Mouse (Mus musculus): ENCODE measurements at regions not wholly inside any gene's neighbourhood (a gene's known extent, or its start where the extent isn't known, plus 50 kb on each side); places are given as distances from the start of the nearest gene placed in this dataset.

DNA sequence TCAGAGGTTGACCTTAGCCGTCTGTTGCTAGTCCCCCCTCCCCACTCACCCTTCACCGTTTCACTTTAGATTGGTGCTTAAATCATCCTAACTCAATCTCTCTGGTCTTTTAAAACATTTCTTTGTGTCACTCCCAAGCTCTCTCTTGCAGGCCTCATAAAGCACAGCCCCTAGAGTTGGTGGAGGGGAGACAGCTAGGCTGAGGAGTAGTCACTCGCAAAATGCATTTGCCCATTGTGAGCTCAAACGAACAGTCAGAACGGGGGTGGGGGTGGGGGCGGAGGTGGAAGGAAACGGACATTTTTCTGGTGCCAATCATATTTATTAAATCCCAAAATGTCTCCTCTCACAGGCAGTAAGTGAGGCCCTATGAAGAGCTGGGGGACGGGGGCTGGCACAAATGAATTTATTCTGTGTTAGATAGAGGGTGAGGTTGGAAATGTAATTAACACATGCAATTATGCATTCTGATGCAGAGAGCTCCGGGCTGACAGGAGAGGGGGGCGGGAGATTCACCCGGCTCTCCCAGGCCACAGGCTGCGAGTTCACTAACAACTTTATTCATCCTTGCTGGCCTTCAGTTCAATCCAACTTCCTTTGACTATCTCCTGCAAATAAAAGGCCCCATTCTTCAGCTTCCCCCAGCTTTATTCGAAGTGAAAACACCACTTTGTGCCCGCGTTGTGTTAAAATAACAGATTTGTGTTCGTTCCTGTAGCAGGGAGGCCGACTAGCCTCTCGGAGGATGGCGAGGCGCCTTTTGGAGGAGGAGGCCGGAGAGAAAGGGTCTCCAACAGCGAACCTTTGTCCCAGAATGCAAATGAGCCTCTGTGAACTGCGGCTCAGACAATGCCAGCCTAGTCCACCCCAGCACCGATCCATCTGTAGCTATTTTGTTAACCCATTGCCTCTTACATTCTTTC is 223.7 kb upstream of the Irx5 start:
- no peak for DNase-seq (ENCODE audit: low read depth, low spot score)

- DNase-seq (ENCODE audit: low read depth, low spot score): no peak
These were observed 224.5 kb upstream of the Irx5 start for GRCm38 (mm10) chr8:92132949-92133348.

DNA sequence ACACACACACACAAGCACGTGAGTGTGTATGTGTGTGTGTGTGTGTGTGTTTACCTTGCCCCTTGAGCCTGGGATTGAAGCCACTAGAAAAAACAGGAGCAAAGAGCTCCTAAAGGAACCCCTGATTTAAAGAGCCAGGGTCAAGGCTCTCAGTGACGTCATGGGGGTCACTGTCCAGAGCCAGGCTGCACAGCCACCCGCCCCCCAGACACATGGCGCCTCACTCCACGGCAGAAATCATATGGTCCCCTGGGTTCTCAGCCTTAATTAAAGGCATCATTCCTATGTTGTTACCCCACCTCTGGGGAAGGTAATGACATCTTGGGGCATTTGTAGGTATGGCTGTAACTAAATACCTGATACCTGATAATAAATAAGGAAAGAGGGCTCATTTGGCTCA is 224.9 kb upstream of the Irx5 start:
- DNase-seq (ENCODE audit: low read depth, low spot score): no peak

- no peak for DNase-seq (ENCODE audit: low read depth, low spot score)
These were observed 227.3 kb upstream of the Irx5 start for GRCm38 (mm10) chr8:92130025-92130557.

GRCm38 (mm10) chr8:92129241-92130015 is 228.0 kb upstream of the Irx5 start:
- peak; percentile 11 for DNase-seq (ENCODE audit: low read depth, low spot score)

- DNase-seq (ENCODE audit: low read depth, low spot score): no peak
These were observed 231.8 kb upstream of the Irx5 start for GRCm38 (mm10) chr8:92125631-92126030.

- no peak for DNase-seq (ENCODE audit: low read depth, low spot score)
These were observed 236.1 kb upstream of the Irx5 start for GRCm38 (mm10) chr8:92121296-92121695.

DNA sequence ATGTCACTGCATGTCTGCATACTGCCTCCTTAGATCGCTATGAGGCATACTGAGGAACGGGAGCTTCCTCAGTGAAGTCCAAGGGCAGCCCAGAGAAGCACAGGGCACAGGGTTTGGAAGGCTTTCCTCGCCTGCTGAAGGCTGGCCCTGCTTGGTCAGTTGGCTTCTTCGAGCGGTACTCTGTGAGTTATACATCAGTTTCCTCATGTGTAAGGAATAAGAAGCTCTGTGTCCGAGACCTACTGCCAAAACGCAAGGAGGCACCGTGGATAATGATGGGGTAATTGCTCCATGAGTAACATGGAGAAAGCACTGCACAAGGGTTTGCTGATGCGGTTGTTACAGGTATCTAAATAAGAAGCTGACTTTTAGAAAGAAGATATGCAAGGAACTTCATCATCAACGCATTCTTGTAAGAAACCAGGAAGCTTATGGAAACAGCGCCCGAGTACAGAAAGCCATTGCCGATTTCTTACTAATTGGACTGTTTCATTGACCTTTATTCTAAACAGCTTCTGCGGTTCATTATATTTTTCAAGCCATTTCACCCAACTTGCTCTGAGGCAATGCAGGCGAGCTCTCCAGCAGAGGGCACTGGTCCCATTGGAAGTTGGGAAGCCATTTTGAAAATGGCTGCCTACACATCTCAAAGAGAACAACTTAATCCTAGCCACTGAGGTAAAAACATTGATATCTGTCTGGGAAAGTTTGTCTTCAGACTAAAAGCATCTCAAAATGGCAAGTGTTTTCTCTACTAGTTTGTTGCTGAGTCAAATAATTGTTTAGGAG is 241.8 kb upstream of the Irx5 start:
- peak; percentile 56 for DNase-seq (ENCODE audit: low read depth, low spot score)

DNA sequence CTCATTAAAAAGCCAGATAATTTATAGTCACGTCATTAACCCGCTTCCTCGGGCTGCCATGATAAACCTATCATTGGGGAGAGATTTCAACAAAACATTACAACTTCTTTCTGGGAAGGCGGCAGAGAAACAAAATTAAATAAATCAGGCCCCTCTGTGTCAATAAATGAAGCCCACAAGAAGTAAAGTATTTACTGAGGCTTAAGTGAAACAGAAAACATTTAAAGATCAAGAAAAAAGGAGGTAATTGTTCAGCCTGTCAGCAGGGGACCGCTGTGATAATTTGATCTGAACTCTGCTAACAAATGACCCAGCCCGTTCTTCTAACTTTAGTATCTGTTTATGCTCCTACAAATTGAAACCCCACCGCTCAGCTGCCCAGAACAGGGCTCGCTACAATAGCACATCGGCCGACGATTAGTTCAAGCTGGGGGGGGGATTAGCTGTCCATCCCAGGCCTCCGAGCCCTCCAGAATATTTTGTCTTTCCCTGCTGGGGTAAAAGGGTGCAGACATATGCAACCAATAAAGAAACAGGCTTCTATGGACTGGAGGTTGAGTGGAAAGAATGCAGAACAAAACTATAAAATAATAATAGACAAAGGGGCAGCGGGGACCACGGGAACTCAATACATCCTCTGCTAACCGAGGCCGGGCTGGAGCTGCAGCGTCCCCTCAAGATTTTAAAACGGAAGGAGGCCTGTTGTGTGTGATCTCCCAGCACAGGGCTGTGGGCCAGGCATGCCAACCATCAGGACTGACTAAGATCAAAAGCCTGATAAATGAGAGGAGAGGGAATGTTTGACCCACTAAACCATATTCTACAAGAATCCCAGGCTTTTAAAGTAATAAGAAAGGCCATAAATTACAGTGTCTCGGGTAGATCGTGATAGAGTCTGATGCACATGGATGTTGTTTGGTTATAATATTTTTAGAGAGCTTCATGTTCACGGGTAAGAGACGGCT is 242.8 kb upstream of the Irx5 start:
- no peak for DNase-seq (ENCODE audit: low read depth, low spot score)

GRCm38 (mm10) chr8:92113901-92114300 is 243.5 kb upstream of the Irx5 start:
- DNase-seq (ENCODE audit: low read depth, low spot score): no peak

DNA sequence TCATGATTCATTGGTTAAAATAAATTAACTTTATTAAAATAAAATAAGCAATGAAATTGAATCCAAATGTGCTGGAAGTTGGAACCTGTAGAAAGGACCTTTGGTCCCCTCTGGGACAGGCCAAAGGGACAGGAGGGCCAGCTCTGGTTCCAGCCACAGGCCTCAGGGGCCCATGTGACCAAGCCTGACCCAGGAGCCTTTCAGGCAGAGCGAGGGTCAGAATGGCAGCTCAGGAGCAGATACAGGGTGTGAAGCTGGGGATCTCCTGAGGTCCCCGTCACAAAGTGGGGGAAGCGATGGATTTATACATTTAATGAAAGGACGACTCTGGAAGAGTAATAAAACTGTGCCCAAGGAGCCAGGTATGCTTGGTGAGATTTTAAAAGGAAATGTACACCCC is 244.0 kb upstream of the Irx5 start:
- no peak for DNase-seq (ENCODE audit: low read depth, low spot score)

DNA sequence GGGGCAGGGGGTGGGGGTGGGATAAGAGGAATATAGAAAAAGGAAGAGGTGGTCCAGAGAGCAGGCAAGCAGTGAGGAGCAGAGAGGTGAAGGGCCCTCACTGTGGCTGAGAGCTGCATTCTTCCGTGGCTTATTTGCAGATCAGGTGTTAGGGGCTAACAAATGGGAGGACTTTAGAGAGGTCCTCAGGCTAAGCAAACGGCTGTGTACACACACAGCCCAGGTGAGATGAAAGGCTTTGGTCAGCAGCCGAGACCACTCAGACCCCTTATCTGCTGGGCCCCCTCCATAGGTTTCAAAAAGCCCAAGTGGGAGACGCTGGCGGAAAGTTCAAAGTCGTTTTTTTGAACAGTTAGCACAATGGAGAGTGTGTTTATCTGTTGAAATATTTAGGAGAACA is 252.9 kb upstream of the Irx5 start:
- no peak for DNase-seq (ENCODE audit: low read depth, low spot score)

- DNase-seq (ENCODE audit: low read depth, low spot score): no peak
These were observed 254.9 kb upstream of the Irx5 start for GRCm38 (mm10) chr8:92102521-92102920.

DNA sequence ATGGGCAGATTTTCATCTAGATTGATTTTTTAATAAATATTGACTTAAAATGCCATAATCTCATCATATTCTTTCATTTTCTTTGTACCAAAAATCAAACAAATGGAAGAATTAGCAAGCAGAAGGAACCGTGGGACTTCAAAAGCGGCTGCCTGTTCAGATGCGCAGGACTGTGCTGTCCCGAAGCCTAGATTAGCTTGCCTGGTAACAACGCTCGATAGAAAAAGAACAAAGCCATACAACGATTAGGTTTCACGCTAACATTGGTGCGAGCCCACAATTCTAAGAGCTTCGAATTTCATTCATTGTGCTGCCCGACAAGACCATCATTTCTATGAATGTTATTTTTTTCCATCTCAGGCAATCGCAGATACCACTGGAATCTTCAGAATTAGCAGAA is 262.1 kb upstream of the Irx5 start:
- no peak for DNase-seq (ENCODE audit: low read depth, low spot score)

DNA sequence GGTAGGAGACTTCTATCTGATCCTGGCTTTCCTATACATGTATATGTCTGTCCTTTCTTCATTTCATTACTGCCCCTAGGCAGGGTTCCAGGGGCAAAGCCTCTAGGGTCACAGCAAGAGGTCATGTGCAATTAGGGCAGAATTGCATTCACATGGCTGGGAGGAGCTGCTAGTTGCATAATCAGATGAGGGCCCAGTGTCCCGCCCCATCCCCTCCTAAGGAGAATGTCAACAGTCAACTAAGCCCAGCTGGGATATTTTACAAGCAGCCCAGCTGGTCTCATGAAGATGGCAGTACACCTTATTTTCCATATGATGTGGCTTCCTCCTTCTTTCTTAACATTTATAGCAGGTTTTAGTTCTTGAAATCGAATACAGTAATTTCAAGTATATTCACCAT is 273.3 kb upstream of the Irx5 start:
- no peak for DNase-seq (ENCODE audit: low read depth, low spot score)

DNA sequence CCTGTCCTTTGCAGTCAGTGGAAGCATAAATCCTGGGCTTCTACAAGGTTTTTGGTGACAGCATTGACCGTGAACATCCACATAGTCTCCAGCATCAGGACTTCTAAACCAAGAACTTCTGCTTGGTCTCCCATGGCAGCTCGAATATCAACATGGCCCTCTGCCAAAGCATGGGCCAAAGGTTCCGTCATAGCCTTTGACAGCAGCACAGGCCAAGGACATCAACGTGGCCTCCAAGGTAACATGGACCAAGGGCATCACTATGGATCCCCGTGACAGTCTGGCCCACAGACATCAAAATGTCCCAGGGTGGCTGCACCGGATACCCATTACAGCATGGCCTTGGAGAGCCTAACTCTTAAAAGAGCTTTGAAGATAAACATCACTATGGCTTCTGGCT is 275.5 kb upstream of the Irx5 start:
- no peak for DNase-seq (ENCODE audit: low read depth, low spot score)

- DNase-seq (ENCODE audit: low read depth, low spot score): no peak
These were observed 276.6 kb upstream of the Irx5 start for GRCm38 (mm10) chr8:92080852-92081251.

- no peak for DNase-seq (ENCODE audit: low read depth, low spot score)
These were observed 275.7 kb upstream of the Irx3 start for GRCm38 (mm10) chr8:92077611-92078010.

DNA sequence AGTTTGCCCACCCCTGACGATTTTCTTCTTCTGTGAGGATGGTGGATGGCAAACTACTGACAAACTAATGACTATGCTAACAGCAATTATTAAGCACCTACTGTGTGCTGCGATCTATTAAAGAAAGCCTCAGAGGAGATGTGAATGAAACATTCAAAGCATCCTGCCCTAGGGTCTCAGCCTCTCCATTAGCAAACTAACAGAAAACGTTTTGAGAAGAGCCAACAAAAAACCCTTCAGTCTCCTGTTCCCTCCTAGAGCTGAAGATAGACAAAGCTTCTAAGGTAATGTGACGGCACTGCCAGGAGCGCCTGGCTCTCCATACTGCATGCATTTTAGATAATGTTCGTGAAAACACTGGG is 270.4 kb upstream of the Irx3 start:
- DNase-seq (ENCODE audit: low read depth, low spot score): no peak
